Mouse (Mus musculus): ENCODE measurements around the gene Slu7.

- TF ChIP-seq EP300 (IDR thresholded peaks at IDR 0.05; ENCODE audit: low read depth): no peak
- peak; percentile 38 for TF ChIP-seq CTCF (IDR thresholded peaks at IDR 0.05; ENCODE audit: low read depth)
Observed at GRCm38 (mm10) chr11:43495037-43495436, 61.5 kb downstream of the Slu7 start.

All from heart, postnatal 0 days (tissue).